Mouse (Mus musculus) adrenal gland, postnatal 4 days (tissue): ENCODE results near the gene Sult5a1. TPM values are rescaled to one million over a fixed set of nuclear protein-coding genes. Genes with fewer than 3 reads are reported as not detected.
A peak's percentile ranks its signal among the peaks of the same experiment; 100 is the strongest.

Experiments
- DNase-seq, 2 experiments: peaks; one replicate each; pipeline ENCODE4 v3.0.0; 2021 to 2022; ENCODE audit warnings: low spot score in 2 of 2, mixed read lengths in 2 of 2
- total RNA-seq, 2 experiments: library from RNA; stranded (reverse); gene quantifications; 2 replicates each; pipeline ENCODE4 v1.2.3; 2021

The Sult5a1 gene
- total RNA-seq, 2 experiments from 2014 or later, result 14.6 to 16.6 TPM

- DNase-seq, result no peak
These were observed 21.8 kb downstream of the Sult5a1 start for GRCm38 (mm10) chr8:123136287-123136686.

- no peak for DNase-seq
These were observed 22.3 kb downstream of the Sult5a1 start for GRCm38 (mm10) chr8:123135806-123136205.

GRCm38 (mm10) chr8:123135406-123135805 lies 22.7 kb downstream of the Sult5a1 start:
- no peak for DNase-seq

- no peak for DNase-seq
These were observed 23.9 kb downstream of the Sult5a1 start for GRCm38 (mm10) chr8:123134149-123134713.

- DNase-seq, result no peak
These were observed 25.2 kb downstream of the Sult5a1 start for GRCm38 (mm10) chr8:123132953-123133352.

GRCm38 (mm10) chr8:123131041-123131440 lies 27.1 kb downstream of the Sult5a1 start:
- no peak for DNase-seq

- no peak for DNase-seq
These were observed 31.8 kb downstream of the Sult5a1 start for GRCm38 (mm10) chr8:123126193-123126816.

GRCm38 (mm10) chr8:123122670-123123069 lies 35.4 kb downstream of the Sult5a1 start:
- DNase-seq, result no peak

- DNase-seq, result no peak
These were observed 36.1 kb downstream of the Sult5a1 start for GRCm38 (mm10) chr8:123122059-123122458.

GRCm38 (mm10) chr8:123117744-123118143 lies 40.4 kb downstream of the Sult5a1 start:
- no peak for DNase-seq

GRCm38 (mm10) chr8:123117127-123117731 lies 40.9 kb downstream of the Sult5a1 start, which contains the start of gene Cpne7:
TSS of gene Cpne7 (plus strand) at chr8:123117374.
- DNase-seq, result no peak

GRCm38 (mm10) chr8:123114644-123115043 lies 43.5 kb downstream of the Sult5a1 start:
- DNase-seq, result no peak

GRCm38 (mm10) chr8:123113908-123114469 lies 44.1 kb downstream of the Sult5a1 start:
- no peak for DNase-seq

GRCm38 (mm10) chr8:123112892-123113291 lies 45.2 kb downstream of the Sult5a1 start:
- no peak for DNase-seq

- DNase-seq, result peak in 1 of 2 experiments; percentile 29
These were observed 47.5 kb downstream of the Sult5a1 start for GRCm38 (mm10) chr8:123110649-123111048.

- no peak for DNase-seq
These were observed 49.2 kb downstream of the Sult5a1 start for GRCm38 (mm10) chr8:123108953-123109352.

GRCm38 (mm10) chr8:123108010-123108409 lies 50.1 kb downstream of the Sult5a1 start:
- DNase-seq, result no peak

- no peak for DNase-seq
These were observed 51.6 kb downstream of the Sult5a1 start for GRCm38 (mm10) chr8:123106531-123106930.

GRCm38 (mm10) chr8:123105553-123106326 lies 52.4 kb downstream of the Sult5a1 start:
- DNase-seq, result no peak

GRCm38 (mm10) chr8:123104046-123104767 lies 53.9 kb downstream of the Sult5a1 start:
- no peak for DNase-seq

GRCm38 (mm10) chr8:123103285-123103684 lies 54.8 kb downstream of the Sult5a1 start:
- DNase-seq, result no peak
